Mouse (Mus musculus) cerebral cortex, adult 2 months (tissue): Measurements from ENCODE around the gene Gprin1.

ENCODE experiments used
- WGBS: fragments of 180-500 bp; shearing (Covaris S2); methylation state at CpG from one replicate; pipeline ENCODE4 v1.1.7; 2018; 5-methylcytosine and 5-hydroxymethylcytosine counted together

Gene Gprin1

GRCm38 (mm10) chr13:54726131-54726530, 23.5 kb downstream of the Gprin1 start:
- WGBS: 60% methylated on average over 11 of the region's 11 CpGs

GRCm38 (mm10) chr13:54723143-54723542, 26.5 kb downstream of the Gprin1 start:
- WGBS: 93% methylated on average over 3 of the region's 3 CpGs

GRCm38 (mm10) chr13:54716916-54717315, 32.8 kb downstream of the Gprin1 start:
- WGBS: 5% methylated on average over 5 of the region's 5 CpGs

GRCm38 (mm10) chr13:54714996-54715395, 34.7 kb downstream of the Gprin1 start:
- 75% methylated on average over 10 of the region's 10 CpGs for WGBS

GRCm38 (mm10) chr13:54714393-54714792, 35.3 kb downstream of the Gprin1 start:
- WGBS: 54% methylated on average over 4 of the region's 4 CpGs

- 77% methylated on average over 3 of the region's 3 CpGs for WGBS
These were observed 38.8 kb downstream of the Gprin1 start for GRCm38 (mm10) chr13:54710866-54711265.

GRCm38 (mm10) chr13:54704890-54705289, 44.8 kb downstream of the Gprin1 start:
- WGBS: 67% methylated on average over 6 of the region's 6 CpGs

- WGBS: 72% methylated on average over 7 of the region's 7 CpGs
These were observed 47.2 kb downstream of the Gprin1 start for GRCm38 (mm10) chr13:54702507-54702906.

GRCm38 (mm10) chr13:54701243-54701642, 48.4 kb downstream of the Gprin1 start, which contains the start of gene Cdhr2:
TSS of gene Cdhr2 (plus strand) at chr13:54701461.
- WGBS: 75% methylated on average over 5 of the region's 5 CpGs

GRCm38 (mm10) chr13:54695479-54696230, 54.0 kb downstream of the Gprin1 start:
- WGBS: 90% methylated on average over 11 of the region's 11 CpGs

- WGBS: 14% methylated on average over 26 of the region's 26 CpGs
These were observed 55.2 kb downstream of the Gprin1 start for GRCm38 (mm10) chr13:54694348-54695060.

GRCm38 (mm10) chr13:54693558-54694347, 55.9 kb downstream of the Gprin1 start, which contains the start of gene Rnf44:
TSS of gene Rnf44 (minus strand) at chr13:54693907.
- under 1% methylated on average over 90 of the region's 92 CpGs for WGBS

- WGBS: 4% methylated on average over 21 of the region's 21 CpGs
These were observed 56.7 kb downstream of the Gprin1 start for GRCm38 (mm10) chr13:54692711-54693557.

GRCm38 (mm10) chr13:54690151-54690740, 59.4 kb downstream of the Gprin1 start:
- WGBS: 83% methylated on average over 8 of the region's 8 CpGs

- WGBS: under 1% methylated on average over 82 of the region's 82 CpGs
These were observed 61.9 kb downstream of the Gprin1 start for GRCm38 (mm10) chr13:54687575-54688424.

- under 1% methylated on average over 35 of the region's 35 CpGs for WGBS
These were observed 62.6 kb downstream of the Gprin1 start for GRCm38 (mm10) chr13:54687096-54687495.
